Mouse (Mus musculus) right cerebral cortex, adult 2 months (tissue): ENCODE measurements around the gene Ncf2.
"Not testable (repeated sequence)": the region's sequence is repeated elsewhere in the genome, so short reads cannot be mapped to it uniquely, and the experiment has no call there.

Experiments used
- DNase-seq, 2 experiments: peaks; one replicate each; pipeline ENCODE4 v3.0.0; 2021 to 2022; ENCODE audit warnings: low spot score in 2 of 2

Ncf2 gene

DNA sequence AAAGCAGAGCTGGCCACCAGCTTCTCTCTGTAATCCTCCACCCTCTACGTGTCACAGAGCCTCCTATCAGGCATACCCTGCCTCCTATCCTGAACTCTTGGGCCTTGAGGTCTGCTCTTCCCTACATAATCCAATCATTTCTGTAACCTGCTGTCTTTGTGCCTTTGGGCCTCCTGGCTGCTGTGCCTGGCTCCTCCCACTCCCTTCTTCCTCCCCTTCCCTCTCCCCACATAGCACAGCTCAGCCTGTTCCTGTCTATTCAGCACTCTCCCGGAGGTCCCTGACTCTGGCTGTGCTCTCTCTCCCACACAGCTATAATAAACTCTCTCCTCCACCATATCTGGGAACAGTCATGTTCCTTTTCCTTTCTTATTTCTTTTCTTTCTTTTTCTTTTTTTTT, at the start of gene Ncf2:
Gene Ncf2, plus strand, starts transcription at position 298 of the 400 bp plus-strand sequence.
- DNase-seq = no peak

DNA sequence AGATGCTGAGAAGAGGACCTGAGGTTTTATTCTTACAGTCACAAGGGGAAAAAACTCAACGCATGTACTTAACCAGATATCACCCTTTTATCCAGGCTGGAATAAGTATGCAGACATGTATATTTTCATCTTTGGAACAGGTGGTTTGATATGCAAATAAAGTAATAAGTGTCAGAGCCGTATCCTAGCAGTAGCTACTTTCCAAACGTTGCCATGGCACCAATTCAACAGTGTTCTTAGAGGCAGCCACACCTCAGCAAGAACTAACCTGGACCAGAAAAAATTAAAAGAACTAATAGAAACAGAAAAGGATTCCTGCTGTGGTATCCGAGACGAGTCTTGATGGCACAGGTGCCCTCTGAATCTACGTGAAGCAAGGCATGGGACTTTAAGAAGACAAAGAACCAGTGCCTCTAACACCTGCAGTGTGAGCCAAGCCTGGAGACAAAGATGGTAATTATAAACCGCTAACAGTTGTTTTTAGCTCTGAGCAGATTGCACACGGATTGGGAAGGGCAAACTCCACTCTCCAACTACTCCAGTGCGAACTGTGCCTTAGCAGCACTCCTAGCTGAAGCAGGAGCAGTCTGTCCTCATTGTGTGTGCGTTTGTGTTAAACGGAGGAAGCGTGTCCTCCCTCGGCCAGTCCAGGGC, 49.6 kb upstream of the Ncf2 start, which contains the start of gene Apobec4:
Gene Apobec4, plus strand, starts transcription at position 240 of the 654 bp plus-strand sequence.
- peak; percentile 40 to 46 for DNase-seq

DNA sequence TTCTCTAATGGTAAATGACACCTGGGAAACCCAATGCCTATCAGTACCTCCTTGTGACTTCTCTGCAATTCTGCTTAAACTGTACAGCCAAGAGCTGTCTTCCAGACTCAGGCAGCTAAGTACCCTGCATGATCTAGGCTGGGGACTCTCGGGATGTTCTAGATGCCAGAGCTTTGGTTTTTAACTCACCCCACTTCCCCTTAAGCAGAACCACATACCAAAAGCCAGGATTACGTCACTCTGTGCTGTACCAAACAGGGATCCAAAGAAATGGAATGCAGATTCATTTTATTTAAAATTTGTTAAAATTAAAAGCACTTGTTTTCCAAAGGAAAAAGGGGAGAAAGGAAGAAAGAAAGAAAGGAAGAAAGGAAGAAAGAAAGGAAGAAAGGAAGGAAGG, 38.2 kb upstream of the Ncf2 start:
- no peak for DNase-seq

GRCm38 (mm10) chr1:152766032-152766772, 33.8 kb upstream of the Ncf2 start, which contains the start of the genes Rgl1 and Arpc5:
TSS of gene Rgl1 (minus strand) at chr1:152766351.
TSS of gene Arpc5 (plus strand) at chr1:152766542.
- DNase-seq = peak; percentile 95 to 96

DNA sequence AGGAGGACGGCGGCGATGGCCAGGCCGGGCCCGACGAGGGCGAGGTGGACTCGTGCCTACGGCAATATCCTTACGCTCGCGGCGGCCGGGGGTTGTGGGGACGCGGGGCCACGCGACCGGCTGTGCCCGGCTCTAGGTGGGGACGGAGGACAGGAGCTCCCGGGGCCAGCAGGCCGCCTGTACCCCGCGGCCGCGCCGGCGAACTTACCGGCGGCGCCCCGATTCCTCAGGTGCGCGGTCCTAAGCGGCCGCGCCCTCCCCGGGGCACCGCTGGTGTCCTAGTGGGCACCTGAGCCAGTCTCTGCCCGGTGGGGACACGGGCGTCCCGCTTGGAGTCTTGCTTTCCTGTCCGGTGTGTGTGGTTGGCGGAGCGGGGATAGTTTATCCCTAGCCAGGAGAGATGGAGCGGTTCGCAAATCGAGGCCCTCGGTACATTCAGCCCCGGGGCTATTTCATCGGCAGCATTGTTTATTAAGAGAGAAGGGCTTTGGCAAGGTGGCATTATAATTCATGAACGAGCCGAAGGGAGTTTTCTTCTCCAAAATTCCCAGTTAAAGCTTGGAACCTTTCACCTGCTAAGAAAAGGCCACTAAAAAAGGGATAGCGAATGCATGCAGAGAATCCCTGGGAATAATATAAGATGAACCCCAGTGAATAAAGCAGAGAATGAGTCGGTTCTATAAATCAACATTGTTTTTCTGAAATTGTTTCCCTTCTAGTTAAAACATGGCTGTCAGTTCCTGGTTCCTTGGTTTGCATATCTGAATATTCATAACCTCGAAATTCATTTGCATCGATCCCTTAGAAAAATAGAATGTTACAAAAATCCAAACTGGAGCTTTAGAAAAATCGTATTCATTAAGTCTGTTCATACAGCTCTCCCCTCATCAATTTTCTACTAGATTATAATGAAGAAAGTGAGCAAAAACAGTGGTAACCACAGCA, 32.9 kb upstream of the Ncf2 start:
- DNase-seq = peak in 1 of 2 experiments; percentile 41

DNA sequence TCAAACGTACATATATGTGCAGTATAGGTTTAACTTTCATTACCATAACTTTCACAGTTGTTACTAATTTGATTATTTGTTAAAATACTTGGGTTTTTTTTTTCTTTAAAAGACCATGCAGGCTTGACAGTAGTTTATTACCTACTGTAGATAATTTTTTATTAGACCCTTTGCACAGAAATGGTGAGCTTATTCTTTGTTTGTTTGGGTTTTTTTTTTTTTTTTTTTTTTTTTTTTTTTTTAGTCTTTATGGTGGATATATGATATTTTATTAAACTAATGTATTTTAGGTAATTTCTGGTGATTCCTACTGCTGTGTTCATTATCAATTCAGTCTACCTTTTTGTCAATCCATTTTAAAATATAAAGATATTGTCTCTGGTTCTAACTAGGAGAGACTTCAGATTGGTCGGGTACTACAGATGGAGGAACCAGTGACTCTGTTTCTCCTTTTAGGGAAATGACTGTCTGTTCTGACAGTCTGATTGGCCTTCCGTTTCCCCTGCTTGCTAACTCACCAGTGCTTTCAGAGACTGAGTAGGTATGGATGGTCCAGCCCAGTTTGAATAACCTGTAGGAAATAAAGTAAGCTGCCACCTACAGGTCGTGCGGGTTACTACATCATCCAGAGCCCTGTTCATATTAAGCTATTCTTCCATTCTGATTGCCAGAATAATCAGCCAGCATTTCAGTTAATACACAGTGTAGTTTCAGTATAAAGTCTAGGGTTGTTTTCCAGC, 32.1 kb upstream of the Ncf2 start:
- peak; percentile 94 for DNase-seq

GRCm38 (mm10) chr1:152771016-152771415, 29.0 kb upstream of the Ncf2 start:
- peak; percentile 31 to 33 for DNase-seq

DNA sequence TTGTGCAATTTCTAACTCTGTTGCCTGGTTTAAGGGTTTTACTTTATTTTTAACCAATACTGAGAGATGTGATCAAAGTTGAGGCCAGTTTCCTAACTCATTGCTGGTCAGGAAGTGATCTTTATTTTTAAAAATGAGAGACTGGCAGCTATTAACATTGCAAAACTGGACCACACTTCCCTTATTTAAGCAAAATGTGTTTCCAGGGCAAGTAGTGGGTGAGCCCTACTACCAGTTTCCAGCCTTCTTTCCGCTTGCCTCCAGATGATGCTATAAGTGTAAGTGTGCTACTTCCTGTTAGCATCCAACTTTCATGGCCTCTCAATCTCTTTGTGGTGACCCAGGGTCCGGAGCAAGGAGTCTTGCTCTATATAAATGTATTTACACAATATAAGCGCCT, 25.4 kb upstream of the Ncf2 start:
- not testable (repeated sequence) for DNase-seq

- DNase-seq = peak; percentile 61 to 77
These were observed 20.8 kb upstream of the Ncf2 start for GRCm38 (mm10) chr1:152779071-152779737.

GRCm38 (mm10) chr1:152784620-152785019, 15.4 kb upstream of the Ncf2 start:
- DNase-seq = no peak

GRCm38 (mm10) chr1:152785446-152785845, 14.5 kb upstream of the Ncf2 start:
- not testable (repeated sequence) for DNase-seq

DNA sequence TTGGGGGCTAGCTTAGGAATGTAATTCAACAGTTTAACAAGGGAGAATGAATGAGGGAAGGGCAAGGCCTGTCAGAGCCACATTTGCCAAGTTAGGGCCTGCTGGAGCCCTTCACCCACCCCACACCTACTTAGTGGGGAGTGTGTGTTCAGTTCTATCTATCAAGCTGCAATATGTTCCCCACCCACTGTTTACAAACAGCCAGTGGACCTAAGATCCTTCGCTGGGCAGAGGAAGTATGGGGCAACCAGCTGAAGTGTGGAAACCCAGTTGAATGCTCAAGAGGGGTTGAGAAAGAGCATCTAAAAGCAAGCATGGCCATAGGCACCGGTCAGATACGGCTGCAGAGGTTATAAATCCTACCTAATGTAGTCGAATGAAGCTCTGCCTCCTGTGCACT, 13.0 kb upstream of the Ncf2 start:
- DNase-seq = no peak

- DNase-seq = no peak
These were observed 11.8 kb upstream of the Ncf2 start for GRCm38 (mm10) chr1:152788121-152788660.

GRCm38 (mm10) chr1:152790254-152790653, 9.7 kb upstream of the Ncf2 start:
- peak in 1 of 2 experiments; percentile 14 for DNase-seq

DNA sequence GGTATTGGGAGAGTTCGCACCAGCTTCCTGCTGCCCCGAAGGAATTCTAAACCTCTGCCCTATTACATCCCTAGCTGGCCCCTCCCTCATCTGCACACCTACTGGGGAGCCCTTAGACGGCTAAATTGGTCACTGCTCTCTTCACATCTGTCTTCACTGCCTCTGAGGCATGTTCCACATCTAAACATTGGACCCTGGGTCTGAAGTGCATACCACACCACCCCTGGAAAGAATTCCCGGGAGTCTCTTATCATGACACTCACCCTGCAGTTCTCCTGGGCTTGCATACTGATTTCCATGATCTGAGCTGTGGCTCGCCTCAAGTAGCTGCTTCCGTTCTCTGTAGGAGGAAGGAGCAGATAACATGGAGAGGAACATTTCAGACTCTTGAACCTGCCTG, 9.2 kb upstream of the Ncf2 start:
- no peak for DNase-seq

DNA sequence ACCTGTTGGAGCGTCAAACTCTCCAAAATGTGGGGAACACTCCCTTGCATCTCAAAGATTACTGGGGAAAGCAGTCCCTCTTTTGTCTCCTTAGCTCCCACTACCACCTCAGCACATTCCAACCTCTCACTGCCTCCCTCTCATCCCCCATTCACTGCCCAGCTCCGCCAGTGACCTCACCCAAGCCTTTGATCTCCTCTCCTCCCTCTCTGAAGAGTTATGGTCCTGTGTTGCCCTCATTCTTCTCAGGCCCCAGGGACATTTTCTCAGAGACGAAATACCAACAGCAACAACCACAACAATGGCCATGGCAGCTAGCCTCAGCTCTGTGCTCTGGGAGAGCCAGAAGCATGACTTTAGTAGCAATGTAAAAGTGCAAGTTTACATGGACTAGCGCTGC, 8.7 kb upstream of the Ncf2 start:
- no peak for DNase-seq

- no peak for DNase-seq
These were observed 7.1 kb upstream of the Ncf2 start for GRCm38 (mm10) chr1:152792736-152793494.

GRCm38 (mm10) chr1:152793495-152794130, 6.4 kb upstream of the Ncf2 start:
- no peak for DNase-seq

GRCm38 (mm10) chr1:152795688-152796255, 4.2 kb upstream of the Ncf2 start:
- DNase-seq = no peak
